Mouse (Mus musculus): Measurements from ENCODE around the gene Cds2.
A peak's percentile ranks its signal among the peaks of the same experiment; 100 is the strongest.
"Not testable (repeated sequence)": the region's sequence is repeated elsewhere in the genome, so short reads cannot be mapped to it uniquely, and the experiment has no call there.

The Cds2 gene

DNA sequence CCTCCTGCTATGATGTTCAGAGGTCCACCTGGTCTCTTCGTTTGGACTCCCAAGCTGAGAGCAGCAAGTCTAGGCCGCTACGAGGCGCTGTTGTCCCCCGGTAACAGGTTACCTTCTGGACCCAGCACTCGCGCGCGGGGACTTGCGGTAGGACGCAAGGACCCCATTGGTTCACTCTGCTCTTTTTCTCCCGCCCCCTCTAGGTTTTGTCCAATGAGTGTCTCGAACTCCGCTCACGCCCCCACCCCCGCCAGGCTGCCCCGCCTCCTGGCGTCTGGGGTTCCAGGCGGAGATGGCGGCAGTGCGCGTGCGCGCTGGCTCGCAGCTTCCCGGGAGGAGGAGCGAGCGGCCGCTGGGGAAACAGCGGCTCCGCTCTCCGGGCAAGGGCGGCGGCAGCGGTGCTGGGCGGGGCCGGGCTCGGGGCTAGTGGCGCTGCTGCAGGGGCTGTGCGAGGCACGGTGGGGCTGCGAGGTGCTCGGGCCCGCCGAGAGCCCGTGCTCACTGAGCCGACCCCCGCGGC lies at the start of gene Cds2:
TSS of gene Cds2 (plus strand) at position 270 of the 520 bp plus-strand sequence.
- peak; percentile 100 for DNase-seq

DNA sequence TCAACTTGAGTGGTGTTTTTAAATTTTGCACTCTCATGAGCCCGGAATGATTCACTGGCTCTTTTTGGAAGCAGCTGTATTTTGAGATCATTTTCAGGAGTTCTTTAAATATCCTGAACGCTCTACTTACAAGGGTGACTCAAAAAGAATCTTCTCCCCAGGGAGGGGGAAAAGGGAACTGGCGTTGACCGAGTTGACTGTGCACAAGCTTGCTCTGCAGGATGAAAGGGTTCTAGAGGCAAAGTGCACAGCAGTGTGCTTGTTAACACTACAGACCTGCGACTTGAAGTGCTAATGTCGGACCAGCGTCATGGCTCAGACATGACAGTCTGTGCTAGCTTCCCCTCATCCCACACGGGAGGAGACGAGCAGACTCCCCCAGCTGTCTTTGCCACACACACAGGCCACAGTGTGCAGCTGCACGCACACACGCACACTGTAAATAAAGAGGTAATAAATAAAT lies 41.3 kb upstream of the Cds2 start:
- no peak for DNase-seq

DNA sequence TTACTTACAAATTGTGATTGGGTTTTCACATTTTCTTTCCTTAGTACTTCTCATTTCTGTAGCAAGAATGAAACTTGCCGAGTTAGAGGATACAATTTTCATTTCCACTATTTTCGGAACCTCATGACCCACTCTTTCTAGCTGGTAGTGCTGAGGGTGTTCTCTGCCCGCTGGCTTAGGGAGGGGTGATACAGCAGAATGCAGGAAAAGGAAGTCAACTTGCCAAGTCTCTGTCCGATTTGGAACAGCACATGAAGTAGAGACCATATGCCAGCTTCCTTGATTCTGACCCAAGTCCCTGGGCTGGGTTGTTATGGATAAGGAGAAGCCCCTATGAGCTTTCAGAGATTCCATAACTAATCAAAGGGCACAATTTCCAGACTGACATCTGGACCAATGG lies 38.6 kb upstream of the Cds2 start:
- no peak for DNase-seq

DNA sequence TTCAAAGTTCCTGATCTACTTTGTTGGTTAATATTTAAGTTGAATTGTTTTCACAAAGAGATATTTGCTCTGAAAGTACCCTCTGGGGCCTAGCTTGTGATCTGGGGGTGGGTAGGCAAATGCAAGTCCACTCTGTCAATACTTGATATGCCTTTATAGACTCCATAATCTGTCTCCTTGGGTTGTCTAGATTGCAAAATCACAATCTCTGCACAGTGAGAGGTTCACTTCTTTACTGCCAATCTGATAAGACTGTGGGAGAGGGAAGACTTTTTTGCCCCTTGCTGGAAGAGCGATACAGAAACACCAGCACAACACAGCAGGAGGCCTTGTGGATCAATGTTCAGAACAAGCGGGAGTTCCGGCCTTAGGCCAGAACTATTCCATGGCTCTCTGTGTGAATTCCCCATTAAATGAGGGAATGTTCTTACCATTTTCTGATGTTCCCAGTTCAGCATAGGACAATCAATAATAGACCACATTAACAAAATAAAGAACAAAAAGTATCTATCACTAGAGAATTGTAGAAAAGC lies 30.5 kb upstream of the Cds2 start:
- DNase-seq = no peak

DNA sequence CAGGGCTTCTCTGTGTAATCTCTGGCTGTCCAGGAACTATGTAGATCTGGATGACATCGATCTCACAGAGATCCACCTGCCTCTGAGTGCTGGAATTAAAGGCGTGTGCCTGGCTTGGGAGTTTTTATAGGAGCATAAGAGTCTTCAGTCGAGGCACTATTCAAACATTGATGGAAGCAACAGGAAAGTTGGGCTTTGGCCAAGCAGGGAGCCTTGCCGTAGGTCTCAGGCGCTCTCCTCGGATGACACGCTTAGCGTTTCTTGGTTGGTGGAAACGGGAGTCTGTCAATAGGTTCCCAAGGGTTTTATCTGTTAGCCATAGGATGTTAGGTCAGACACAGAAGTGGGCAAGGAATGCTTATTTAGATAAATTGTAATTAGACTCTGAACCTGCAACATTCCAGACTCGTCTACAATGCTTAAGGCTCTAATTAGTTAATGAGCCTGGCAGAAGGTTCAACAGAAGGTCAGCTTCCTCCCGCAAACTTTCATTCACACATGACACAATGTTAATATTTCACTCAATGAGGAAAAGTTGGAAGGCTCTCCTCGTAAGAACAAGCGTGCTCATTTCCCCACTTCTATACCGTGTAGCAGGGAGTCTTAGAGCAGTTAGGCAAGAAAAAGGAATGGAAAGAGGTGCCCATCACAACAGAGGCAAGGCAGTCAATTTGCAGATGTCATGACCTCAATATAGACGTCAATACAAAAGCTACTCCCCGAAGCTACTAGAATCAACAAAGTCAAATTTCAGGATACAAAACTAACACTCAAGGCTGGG lies 28.8 kb upstream of the Cds2 start:
- DNase-seq = no peak

DNA sequence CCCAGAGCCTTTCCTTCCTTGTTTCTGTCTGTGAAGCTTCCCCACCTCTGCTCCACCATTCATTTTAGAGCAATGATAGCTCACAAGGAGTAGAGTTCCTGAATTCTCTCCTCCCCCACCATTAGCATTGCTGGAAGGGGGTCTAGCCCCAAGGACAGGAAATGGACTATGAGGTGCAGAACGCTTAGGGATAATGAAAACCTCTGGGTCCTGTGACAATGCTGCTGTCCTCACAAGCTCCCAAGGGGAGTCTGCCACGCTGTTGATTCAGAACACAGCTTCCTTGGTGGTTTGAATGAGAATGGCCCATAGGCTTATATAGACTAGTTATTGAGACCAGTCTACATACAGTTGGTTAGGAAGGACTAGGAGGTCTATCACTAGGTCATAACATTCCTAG lies 27.7 kb upstream of the Cds2 start:
- no peak for DNase-seq

DNA sequence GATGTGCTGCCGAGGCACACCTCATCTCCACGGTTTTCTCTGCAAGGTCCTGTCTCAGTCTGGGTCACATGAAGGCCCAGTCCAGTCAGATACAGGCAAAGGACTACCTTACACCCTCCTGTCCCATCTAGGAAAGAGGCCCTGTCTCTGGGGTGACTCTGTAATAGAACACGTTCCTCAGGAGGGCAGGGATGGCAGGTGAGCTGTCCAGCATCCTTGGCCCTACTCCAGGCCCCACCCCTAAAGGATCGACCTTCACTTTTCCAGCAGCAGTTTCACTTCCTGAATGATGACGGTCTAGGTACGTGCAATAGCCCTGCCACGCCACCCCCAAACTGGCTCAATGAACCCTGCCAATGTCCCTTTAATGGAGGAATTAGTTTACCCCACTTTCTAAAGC lies 27.0 kb upstream of the Cds2 start:
- no peak for DNase-seq

DNA sequence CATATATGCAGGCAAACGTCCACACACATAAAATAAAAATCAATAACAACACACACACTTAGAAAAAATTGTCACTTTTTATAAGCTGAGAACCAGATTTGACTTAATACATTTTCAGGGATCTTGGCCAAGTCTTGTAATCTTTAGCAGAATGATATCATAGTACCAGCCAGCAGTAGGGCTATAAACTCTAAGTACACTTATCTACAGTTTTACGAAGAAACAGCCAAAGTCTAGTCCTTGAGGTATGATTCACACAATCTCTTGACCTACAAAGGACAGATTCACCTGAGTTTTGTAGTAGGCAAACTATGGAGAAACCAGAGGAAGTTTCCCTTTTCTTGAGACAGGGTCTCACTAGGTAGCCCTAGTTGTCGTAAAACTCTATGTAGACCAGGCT lies 23.5 kb upstream of the Cds2 start:
- DNase-seq = not testable (repeated sequence)

DNA sequence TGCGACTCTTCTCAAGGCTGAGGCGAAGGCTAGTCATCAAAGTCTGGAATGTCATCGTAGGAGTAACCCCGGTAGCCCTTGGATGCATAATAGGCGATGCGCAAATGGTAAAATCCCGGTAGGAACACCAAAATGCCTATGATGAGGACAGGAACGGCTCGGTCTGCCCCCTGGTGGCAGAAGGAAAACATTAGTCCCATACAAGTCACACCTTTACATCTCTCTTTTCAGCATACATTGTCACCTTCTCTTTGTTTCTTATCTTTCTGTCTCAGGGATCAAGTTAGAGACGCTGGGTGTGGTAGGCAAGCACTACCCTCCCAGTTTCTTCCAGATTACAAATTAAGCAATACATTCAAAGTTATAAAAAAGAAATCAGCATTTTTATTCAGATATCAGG lies 22.5 kb upstream of the Cds2 start:
- not testable (repeated sequence) for DNase-seq

DNA sequence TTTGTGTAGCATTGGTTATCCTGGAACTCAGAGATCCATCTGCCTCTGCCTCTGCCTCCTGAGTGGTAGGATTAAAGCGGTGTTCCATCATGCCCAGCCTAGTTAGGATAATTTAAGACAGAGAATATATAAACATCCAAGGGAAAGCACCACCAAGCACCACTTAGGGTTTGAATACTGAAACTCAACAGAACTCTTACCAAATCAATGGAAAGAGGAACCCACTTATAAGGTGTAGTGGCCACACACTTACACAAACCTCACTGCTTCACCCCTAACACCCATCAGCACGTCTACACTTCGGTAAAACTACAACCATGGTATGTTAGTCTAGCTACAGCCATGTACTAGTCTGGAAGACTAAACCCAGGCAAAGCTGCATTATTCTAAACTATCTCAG lies 19.6 kb upstream of the Cds2 start:
- no peak for DNase-seq

DNA sequence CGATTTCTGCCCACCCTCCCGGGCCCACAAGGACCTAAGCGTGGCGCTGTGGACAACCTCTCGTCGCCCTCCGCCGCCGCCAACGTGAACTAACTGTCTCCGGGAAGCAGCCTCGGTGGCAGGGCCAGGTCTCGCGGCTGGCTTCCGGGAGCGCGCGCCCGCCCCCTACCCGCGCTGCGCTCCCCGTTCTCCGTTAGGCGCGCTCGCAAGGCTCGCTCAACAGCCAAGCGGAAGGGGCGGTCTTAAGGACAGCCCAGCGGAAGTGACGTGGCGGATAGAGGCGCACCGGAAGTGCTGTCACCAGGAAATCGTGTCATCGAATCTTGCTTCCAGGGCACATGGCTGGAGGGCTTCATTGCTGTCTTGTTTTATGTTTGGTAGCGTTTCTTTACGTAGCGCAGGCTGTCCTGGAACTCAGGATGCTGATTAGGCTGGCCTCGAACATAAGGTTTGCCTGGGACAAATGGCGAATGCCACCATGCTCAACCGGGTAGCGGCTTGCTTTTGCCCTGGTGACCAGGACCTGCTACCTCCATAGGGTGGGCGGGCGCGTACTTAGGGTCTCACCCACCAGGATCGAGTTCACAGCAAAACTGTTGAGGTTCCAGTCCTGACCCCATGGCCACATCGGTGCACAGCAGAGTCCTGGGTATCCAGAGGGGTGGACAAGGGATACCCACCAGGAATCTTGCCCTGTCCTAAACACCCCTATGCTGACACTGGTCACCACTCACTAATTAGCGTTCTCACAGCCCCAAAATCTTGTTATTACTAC lies 15.2 kb upstream of the Cds2 start, which contains the start of gene Tmem230:
TSS of gene Tmem230 (minus strand) at position 269 of the 775 bp plus-strand sequence.
- DNase-seq = peak; percentile 94

DNA sequence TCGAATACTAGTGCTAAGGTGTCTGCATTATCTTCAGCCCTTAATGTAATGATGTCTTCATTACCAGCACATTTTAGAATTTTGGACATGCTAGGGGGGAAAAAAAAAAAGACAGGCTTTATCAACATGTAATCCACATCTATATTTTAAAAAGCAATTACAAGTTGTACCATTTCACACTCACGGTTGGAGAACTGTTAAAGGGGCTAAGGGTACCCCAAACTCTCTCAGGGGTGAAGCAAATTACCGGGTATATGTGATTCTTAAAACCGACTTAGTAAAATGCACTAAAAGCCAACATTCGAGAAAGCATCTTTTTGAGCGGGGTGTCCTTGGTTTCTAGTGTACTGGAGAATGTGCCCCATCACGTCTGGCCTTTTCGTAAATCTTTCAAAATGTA lies 11.0 kb upstream of the Cds2 start:
- DNase-seq = no peak

DNA sequence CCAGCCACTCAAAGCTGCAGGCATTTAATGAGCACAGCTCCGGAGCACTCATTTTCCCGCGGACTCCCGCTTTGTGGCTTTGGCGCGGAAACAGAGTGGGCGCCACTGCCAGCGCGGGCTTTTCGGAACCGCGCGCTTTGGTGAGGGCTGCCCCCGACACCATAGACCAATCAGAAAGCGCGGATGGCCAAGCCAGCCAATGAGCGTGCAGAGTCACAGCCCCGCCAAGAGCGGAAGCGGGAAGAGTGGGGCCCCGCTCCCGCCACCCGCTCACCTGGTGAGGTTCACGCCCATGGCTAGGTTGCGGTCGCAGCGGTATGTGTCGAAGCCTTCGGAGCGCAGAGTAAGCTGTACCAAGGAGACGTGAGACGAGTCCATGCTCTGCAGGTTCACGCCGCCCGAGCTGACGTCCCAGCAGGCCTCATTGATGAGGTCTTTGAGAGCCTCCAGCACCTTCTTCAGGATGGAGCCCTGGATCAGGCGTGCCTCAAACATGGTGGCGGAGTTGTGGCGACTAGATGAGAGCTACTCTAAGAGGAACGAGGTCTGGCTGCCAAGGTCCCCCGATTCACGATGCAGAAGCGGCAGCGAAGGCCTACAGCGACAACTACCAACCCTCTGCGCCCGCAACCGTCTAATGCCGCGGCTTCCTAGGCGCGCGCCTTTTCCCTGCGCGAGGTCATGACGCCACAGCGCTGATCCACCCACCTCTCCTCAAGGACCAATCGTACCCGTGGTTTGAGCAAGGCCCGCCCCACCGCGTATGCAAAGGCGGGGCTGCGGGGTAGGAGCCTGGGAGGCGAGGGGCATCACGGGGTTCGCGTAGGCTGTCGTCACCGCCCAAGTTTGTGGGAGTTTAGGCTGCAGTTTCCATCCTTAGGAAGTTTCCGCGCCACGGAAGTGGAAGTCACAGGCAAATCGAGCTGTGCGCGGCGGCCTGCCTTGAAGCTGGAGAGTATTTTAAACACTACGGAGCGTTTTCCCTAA lies 10.1 kb upstream of the Cds2 start, which contains the start of gene Pcna:
TSS of gene Pcna (minus strand) at position 773 of the 987 bp plus-strand sequence.
- DNase-seq = peak; percentile 96

DNA sequence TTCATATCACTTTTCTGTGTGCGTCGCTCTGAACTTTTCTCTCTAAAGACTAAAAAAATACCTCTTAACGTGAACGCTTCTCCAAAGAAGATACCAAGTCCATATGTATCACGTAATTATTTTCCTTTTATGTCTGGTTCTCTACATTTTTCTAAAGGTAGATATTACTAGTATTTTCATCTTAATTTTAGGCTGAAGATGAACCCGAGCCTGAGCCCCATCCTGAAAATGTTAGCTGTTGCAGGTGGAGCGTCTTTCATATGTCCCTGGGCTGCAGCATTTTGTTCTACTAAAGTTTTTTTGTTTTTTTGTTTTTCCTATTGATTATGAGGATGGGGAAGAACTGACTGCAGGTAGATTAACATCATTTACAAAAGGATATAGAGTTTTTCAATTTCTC lies 9.3 kb upstream of the Cds2 start:
- DNase-seq = no peak

DNA sequence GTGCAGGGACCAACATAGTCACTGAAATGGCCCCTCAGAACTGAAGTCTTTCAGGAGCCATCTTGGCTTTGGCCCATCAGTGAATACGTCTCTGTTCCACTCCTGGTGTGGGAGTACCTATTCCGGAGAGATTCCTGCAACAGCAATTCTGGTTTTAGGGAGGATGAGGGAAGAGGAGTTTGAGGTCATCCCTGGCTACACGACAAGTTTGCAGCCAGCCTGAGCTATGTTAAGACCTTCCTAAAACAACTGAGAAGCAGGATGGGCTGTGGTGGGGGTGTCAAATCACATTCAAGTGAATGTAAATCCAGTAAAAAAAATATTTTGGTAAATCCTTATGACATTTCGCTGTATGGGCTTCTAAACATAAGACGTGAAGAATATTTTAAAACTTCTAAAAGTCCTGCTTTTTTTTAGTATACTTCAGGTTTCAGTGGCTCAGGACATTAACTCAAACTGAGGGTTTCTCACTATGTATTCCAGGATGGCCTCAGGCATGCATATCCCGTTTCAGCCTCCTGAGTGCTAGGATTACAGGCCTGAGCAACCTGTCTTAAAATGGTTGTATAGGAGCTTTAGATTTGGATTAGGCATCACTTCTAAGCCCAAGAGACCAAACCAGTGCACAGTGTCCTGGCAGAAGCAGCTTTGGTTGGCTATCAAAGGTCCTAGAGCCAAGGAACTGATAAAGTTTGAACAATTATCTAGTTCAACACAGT lies 5.4 kb upstream of the Cds2 start:
- DNase-seq = no peak

DNA sequence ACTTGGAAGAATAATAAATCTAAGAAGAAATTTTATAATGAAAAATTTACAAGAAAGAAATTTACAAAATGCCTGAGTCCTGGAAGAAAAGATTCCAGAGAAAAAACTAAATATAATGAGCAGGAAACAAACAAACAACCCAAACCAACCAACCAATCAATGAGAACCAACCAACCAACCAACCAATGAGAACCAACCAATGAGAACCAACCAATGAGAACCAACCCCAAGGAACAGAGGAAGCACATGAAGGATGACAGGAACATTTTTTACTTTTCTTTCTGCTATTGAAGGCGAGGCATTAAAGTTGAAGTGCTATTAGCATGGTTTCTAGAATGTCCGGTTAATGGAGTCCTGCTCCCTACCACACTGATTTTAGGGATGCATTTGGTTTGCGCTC lies 2.3 kb upstream of the Cds2 start:
- DNase-seq = no peak

DNA sequence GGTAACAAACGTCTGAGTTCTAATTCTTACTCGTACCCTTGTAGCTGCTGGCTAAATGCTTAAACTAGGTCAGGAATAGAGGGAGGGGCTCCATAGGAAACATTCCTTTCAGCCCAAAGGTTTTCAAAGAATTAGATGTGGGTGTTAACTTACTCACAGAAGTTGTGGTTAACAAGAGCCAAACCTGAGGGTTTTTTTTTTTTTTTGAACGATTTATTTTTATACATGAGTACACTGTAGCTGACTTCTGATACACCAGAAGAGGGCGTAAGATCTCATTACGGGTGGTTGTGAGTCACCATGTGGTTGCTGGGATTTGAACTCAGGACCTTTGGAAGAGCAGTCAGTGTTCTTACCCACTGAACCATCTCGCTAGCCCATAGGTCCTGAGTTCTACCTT lies 773 bp upstream of the Cds2 start:
- no peak for DNase-seq

DNA sequence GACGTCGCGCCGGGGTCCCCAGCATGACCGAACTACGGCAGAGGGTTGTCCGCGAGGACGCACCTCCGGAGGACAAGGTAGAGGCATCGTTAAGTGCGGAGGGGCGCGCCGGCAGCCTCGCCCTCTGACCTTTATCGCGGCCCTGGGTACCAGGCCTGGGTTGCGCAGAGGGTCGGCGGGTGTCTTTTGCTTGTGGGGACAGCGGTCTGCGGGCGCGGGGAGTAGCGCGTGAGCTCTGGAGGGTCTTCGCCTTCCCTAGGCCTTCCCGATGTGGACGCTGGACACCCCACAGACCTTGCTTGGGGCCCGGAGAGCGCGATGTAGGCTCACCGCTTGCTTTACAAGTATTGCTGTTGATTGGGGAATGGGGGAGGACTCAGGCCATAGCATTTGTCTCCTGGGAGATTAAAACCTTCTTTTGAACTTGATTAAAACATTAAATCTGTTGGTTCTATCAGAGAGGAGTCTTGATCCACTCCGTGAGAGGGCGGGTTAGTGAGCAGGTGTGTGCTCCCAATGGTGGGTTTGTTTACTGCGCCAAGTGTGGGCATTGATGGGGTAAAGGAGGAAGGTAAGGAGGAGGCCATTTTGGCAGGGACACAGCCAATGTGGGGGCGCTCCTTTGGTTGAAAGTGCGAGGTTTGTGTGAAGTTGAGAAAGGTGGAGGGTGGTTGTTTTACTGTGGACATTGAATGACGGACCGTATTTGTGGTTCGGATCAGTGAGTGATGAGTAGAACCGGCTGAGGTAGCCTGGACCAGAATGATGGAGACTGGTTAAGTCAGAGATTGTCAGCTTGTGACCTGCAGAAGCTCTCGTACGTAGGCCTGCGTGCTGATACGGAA lies 695 bp downstream of the Cds2 start:
- peak; percentile 70 for DNase-seq

DNA sequence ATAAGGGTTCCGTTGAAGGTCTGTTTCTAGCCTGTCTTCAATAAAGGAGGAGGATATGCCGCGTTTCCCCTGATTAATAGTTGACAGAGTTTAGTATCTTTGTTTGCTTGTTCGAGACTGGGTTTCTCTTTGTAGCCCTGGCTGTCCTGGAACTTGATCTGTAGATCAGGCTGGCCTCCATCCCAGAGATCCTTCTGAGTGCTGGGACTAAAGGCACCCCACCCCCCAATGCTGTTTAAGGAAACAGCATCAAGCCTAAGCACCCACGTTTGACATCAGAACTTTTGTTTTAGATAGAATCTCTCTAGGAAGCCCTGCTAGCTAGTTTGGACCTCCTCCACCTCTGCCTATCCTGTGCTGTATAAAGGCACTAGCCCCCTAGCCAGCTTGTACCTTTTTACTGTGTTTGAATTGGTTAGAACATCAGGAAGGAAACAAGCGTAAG lies 1.3 kb downstream of the Cds2 start:
- DNase-seq = no peak

DNA sequence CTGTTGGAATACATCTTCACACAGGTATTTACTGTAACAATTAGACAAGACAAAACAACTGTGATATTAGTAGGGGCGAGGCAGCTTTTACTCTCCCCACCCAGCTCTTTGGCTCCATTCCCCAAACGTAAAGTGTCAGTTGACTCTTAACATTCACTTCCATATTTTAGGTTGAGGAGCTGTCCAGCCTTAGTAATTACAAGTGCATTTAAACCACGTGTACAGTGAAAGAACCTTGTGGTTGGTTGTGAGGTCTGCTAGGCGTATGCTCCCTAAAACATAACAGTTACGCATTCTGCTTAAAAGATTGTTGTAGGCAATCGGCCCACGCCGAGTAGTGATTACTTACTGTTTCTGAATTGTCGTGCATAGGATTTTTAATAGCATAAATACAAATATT lies 2.2 kb downstream of the Cds2 start:
- no peak for DNase-seq

DNA sequence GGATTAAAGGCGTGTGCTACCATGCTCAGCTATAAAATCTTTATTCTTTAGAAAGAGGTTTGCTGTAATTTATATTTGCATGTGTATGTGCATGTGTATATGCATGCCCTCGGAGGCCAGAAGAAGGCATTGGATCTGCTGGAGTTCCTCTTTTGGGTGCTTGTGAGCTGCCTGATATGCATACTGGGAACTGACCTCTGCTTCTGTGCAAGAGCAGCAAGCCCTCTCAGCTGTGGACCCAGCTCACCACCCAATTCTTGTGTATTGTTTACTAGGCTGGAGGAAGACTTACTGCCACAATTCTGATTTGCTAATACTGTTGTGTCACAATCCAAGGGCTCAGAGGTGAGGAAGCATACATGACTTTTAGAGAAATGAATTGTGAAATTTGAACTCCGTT lies 3.1 kb downstream of the Cds2 start:
- no peak for DNase-seq

All from cerebellum, adult 9-11 months (tissue).